Mouse (Mus musculus) embryonic stem cell, embryonic (primary cell): ENCODE results near the gene Paqr7.
"Not testable (repeated sequence)": the region's sequence is repeated elsewhere in the genome, so short reads cannot be mapped to it uniquely, and the experiment has no call there.

Experiments used
- CTCF ChIA-PET, 4 experiments: fragments of 300-600 bp in 2 of 4; fragments of 350-600 bp in 2 of 4; sonication (Branson Sonifier 250); formaldehyde crosslinking; loops; one replicate each; lab custom pipeline; 2022; ENCODE audit warnings: inconsistent platforms in 2 of 4; lab: Charles Lee
- POLR2A ChIA-PET, 4 experiments: fragments of 300-600 bp in 2 of 4; fragments of 350-600 bp in 2 of 4; sonication (Branson Sonifier 250); formaldehyde crosslinking; loops; one replicate each; lab custom pipeline; 2022; ENCODE audit warnings: antibody characterized with exemption in 4 of 4, inconsistent platforms in 1 of 4; lab: Charles Lee

Paqr7 gene

GRCm38 (mm10) chr4:134483078-134483688 lies 13.3 kb upstream of the Paqr7 start:
- CTCF ChIA-PET = interaction anchor here in 3 of 4 experiments (0.5 to 1.8 kb wide), 7 partner anchors 11 to 219 kb away, joined by 3 to 9 read pairs (median 4); partner anchors contain the start of genes Pafah2 (in 1 of the 3) and Paqr7 (in 1 of the 3)

GRCm38 (mm10) chr4:134483696-134484095 lies 12.8 kb upstream of the Paqr7 start:
- POLR2A ChIA-PET = interaction anchor here in 3 of 4 experiments (0.6 to 1.9 kb wide), 11 partner anchors 8 to 583 kb away, joined by 3 to 6 read pairs (median 3); partner anchors contain the start of gene Stmn1 (in 1 of the 3)
- CTCF ChIA-PET = interaction anchor here in 3 of 4 experiments (0.6 to 1.8 kb wide), 6 partner anchors 10 to 1525 kb away, joined by 3 to 9 read pairs (median 4); partner anchors contain the start of genes Pafah2 (in 1 of the 3) and Paqr7 (in 1 of the 3)

More at GRCm38 (mm10) chr4:134483078-134483688, 13.3 kb upstream of the Paqr7 start:
- POLR2A ChIA-PET = interaction anchor here in 3 of 4 experiments (0.6 to 2.2 kb wide), 11 partner anchors 8 to 583 kb away, joined by 3 to 8 read pairs (median 4); partner anchors contain the start of genes Aunip (in 1 of the 3) and Stmn1 (in 1 of the 3)

DNA sequence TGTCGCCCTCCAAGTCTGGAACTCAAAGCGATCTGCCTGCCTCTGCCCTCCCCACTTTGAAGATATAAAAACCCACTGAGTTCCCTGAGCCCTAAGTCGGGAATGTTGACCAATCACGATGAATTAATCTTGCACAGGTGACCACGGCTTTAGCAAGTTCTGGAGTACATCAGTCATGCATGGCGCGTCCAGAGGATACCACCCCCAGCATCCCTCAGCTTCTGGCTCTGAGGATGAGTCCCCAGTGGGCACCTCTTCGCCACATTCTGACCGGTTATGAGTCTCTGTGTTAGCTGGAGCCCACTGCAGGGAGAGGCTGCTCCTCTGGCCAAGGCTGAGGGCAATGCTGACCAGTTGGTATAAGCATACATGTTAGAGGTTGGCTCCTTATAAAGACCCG lies 12.3 kb upstream of the Paqr7 start:
- CTCF ChIA-PET = interaction anchor here in 3 of 4 experiments (0.6 to 1.8 kb wide), 7 partner anchors 10 to 1524 kb away, joined by 3 to 9 read pairs (median 4); partner anchors contain the start of gene Paqr7 (in 1 of the 3)

GRCm38 (mm10) chr4:134485151-134485900 lies 11.2 kb upstream of the Paqr7 start:
- ChIA-PET POLR2A (interaction anchor here in 3 of 4 experiments (0.7 to 1.9 kb wide), 5 partner anchors 12 to 375 kb away, joined by 3 to 6 read pairs (median 4); partner anchors contain the start of gene Stmn1 (in 1 of the 3)), CTCF (interaction anchor here in 2 of 4 experiments (0.6 to 1.1 kb wide), 4 partner anchors 12 to 141 kb away, joined by 3 to 7 read pairs (median 4); partner anchors contain the start of gene Pafah2 (in 1 of the 2))

More for the DNA sequence above, 12.3 kb upstream of the Paqr7 start:
- POLR2A ChIA-PET = interaction anchor here in 3 of 4 experiments (0.6 to 1.9 kb wide), 9 partner anchors 10 to 374 kb away, joined by 3 to 6 read pairs (median 4); partner anchors contain the start of gene Stmn1 (in 1 of the 3)

GRCm38 (mm10) chr4:134488211-134488610 lies 8.3 kb upstream of the Paqr7 start:
- ChIA-PET POLR2A (interaction anchor here in 3 of 4 experiments (0.5 to 3.3 kb wide), 8 partner anchors 8 to 452 kb away, joined by 3 to 11 read pairs (median 4); partner anchors contain the start of genes Paqr7 (in 3 of the 3) and Aunip (in 1 of the 3)), CTCF (interaction anchor here in 3 of 4 experiments (0.6 to 3.7 kb wide), 4 partner anchors 10 to 879 kb away, joined by 3 to 18 read pairs (median 5); no protein-coding TSS in a partner anchor)

DNA sequence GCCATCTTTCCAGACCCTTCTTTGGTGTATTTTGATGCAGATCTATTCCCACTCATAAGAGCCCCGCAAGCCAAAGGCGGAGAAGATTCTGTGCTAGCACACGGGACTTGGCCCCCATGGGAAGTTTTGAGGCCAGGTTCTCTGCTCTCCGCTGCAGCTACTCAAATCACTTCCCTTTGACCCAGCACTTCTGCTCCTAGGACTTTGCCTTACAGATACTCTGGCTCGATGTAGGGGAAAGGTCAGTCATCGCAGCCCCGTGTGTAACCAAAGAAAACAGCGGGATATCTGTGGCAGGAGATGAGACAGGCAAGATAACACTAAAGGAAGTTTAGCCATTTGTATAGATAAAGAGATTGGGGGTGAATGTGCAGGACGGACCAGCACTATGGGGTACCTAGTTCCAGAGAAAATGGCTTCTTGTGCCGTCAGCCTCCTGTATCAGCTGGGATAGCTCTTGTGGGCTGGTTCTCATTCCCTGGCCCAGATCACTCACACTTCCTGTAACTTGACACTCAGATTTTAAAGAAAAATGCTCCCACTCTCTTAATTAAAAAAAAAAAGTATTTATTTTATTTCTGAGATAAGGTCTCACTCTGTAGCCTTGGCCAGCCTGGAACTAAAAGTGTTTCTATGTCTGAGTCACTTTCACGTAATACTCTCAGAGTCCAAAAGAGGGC lies 6.4 kb upstream of the Paqr7 start:
- CTCF ChIA-PET = interaction anchor here in 2 of 4 experiments (0.5 to 3.7 kb wide), 3 partner anchors 12 to 43 kb away, joined by 3 to 18 read pairs (median 4); no protein-coding TSS in a partner anchor
- POLR2A ChIA-PET = interaction anchor here in 2 of 4 experiments (0.5 to 2.1 kb wide), 10 partner anchors 13 to 162 kb away, joined by 3 to 9 read pairs (median 4); partner anchors contain the start of gene Aunip (in 1 of the 2)

DNA sequence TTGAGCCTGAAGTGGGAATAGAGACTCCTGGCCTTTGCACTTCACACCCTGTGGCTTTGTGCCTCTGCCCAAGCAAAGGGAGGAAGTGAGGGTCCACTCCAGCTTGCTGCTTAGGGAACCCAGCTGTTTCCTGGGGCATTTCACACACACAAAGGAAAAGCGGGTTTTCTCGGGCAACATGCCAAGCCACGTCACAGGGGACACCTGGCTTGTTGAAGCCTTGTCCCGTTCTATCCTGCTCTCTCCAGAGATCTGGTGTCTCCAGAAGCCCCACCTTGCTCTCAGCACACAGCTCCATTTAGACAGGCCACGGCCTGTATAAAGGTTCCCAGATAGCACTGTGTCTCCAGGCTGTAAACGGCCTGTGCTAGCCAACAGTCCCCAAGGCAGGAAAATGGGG lies 4.8 kb upstream of the Paqr7 start:
- CTCF ChIA-PET = interaction anchor here in 2 of 4 experiments (0.6 to 0.7 kb wide), 2 partner anchors 13 to 36 kb away, joined by 3 to 5 read pairs; no protein-coding TSS in a partner anchor
- POLR2A ChIA-PET = interaction anchor here in 3 of 4 experiments (0.6 to 5.5 kb wide), 16 partner anchors 9 to 148 kb away, joined by 3 to 29 read pairs (median 4); partner anchors contain the start of genes Aunip (in 2 of the 3) and Stmn1 (in 1 of the 3)

DNA sequence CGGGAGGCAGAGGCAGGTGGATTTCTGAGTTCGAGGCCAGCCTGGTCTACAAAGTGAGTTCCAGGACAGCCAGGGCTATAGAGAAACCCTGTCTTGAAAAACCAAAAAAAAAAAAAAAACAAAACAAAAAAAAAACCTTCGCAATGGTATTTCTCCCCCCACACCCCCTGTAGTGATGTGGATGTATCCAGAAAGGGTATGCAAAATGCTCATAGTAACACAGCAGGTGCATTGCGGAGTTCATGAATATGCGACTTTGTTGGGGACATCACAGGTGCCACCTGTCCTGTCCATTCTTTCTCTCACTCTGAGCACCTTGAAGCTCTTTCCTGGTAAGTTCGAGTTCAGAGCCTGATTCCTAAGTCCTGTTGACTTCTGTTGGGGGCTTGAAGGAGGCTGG lies 2.3 kb upstream of the Paqr7 start:
- POLR2A ChIA-PET = interaction anchor here (0.6 to 6.6 kb wide), 20 partner anchors 9 to 689 kb away, joined by 3 to 50 read pairs (median 4); partner anchors contain the start of genes Aunip (in 2 of the 4) and Pdik1l (in 1 of the 4)
- CTCF ChIA-PET = interaction anchor here in 3 of 4 experiments (0.9 to 3.1 kb wide), 5 partner anchors 11 to 75 kb away, joined by 3 to 14 read pairs (median 3); no protein-coding TSS in a partner anchor

- ChIA-PET CTCF (interaction anchor here in 3 of 4 experiments (0.6 to 3.1 kb wide), 8 partner anchors 11 to 417 kb away, joined by 3 to 14 read pairs (median 4); partner anchors contain the start of genes Aunip (in 1 of the 3) and Pafah2 (in 1 of the 3)), POLR2A (interaction anchor here in 2 of 4 experiments (0.5 to 6.6 kb wide), 28 partner anchors 8 to 688 kb away, joined by 3 to 50 read pairs (median 6); partner anchors contain the start of genes Aunip (in 2 of the 2), Stmn1 (in 2 of the 2) and Cep85 (in 1 of the 2))
Observed at GRCm38 (mm10) chr4:134494780-134495545, 1.5 kb upstream of the Paqr7 start.

DNA sequence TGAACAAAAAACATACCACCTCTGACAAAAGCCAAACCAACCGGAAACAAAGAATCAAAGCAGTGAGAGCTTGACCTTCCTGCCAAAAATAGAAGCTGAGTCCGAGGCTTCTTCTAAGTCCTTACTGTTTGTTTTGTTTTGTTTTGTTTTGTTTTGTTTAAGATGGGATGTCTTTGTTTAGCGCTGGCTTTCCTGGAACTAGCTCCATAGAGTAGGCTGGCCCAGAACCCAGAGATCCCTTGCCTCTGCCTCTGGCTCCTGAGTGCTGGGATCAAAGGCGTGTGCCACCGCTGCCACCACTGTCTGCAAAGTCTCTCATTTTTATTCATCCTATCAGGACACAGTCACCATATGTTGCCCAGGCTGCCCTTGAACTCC lies 962 bp upstream of the Paqr7 start:
- CTCF ChIA-PET = interaction anchor here in 2 of 4 experiments (0.6 to 3.1 kb wide), 5 partner anchors 15 to 417 kb away, joined by 3 to 14 read pairs (median 6); partner anchors contain the start of genes Aunip (in 1 of the 2) and Pafah2 (in 1 of the 2)
- POLR2A ChIA-PET = interaction anchor here in 2 of 4 experiments (0.6 to 6.6 kb wide), 24 partner anchors 8 to 404 kb away, joined by 3 to 50 read pairs (median 6); partner anchors contain the start of genes Aunip (in 2 of the 2), Stmn1 (in 2 of the 2) and Cep85 (in 1 of the 2)

DNA sequence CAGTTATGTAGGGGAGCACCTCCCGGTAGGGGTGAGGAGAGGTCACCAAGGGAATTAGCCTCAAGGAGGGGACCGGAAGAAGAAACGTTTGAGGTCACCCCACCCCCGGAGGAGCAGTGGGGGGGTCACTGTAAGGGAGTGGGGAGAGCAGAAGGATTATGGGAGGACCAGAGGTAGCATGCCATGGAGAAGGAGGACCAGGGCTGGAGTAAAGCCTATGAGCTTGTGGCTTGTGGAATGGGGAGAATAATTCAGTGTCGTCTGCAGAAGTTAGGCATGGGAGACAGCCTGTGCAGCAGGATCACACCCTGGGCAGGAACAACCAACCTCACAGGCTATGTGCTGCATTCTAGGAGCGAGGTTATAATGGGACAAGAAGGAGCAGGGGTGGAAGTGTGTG lies 726 bp downstream of the Paqr7 start:
- ChIA-PET POLR2A (interaction anchor here in 3 of 4 experiments (0.6 to 6.6 kb wide), 24 partner anchors 9 to 426 kb away, joined by 3 to 50 read pairs (median 6); partner anchors contain the start of genes Aunip (in 2 of the 3), Cep85 (in 1 of the 3), Pafah2 (in 1 of the 3) and Rsrp1 (in 1 of the 3)), CTCF (interaction anchor here in 3 of 4 experiments (0.5 to 3.1 kb wide), 14 partner anchors 9 to 181 kb away, joined by 3 to 14 read pairs (median 4); partner anchors contain the start of genes Aunip (in 1 of the 3) and Pafah2 (in 1 of the 3))

GRCm38 (mm10) chr4:134497986-134498731 lies 1.7 kb downstream of the Paqr7 start:
- ChIA-PET CTCF (interaction anchor here in 3 of 4 experiments (0.6 to 1.7 kb wide), 7 partner anchors 10 to 1050 kb away, joined by 3 to 8 read pairs (median 5); partner anchors contain the start of gene Pafah2 (in 1 of the 3)), POLR2A (interaction anchor here in 3 of 4 experiments (0.6 to 6.6 kb wide), 6 partner anchors 10 to 425 kb away, joined by 3 to 50 read pairs (median 4); partner anchors contain the start of genes Aunip (in 1 of the 3) and Rsrp1 (in 1 of the 3))

DNA sequence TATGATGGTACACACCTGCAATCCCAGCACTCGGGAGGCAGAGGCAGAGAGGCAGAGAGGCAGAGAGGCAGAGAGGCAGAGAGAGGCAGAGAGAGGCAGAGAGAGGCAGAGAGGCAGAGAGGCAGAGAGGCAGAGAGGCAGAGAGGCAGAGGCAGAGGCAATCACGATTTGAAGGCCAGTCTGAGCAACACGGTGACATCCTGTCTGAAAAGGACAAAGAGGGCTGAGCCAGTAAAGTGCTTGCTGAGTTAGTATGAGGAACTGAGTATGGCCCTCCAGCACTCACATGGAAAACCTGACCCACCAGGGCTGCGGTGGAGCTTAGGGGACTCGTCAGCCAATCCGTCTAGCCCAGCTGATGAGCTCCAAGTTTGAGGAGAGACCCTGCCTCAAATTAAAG lies 2.5 kb downstream of the Paqr7 start:
- CTCF ChIA-PET, POLR2A ChIA-PET: not testable (repeated sequence)

DNA sequence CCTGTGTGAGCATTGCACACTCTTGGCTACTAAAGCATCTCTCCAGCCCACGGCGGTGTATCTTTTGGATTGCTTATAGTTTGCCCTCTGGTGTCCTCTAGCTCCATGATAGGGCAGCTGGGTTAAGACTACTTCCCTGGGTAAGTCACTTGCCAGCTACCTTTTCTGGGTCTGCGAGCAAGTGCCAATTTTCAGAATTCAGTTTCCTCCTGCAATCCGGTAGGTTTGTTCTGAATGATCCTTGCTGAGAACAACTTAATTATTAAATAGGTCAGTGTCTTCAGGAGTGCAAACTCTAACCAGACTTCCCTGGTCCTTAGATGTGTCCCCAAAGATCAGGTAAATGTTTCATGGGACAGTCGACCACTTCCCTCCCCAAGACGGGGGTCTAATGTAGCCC lies 4.6 kb downstream of the Paqr7 start:
- ChIA-PET POLR2A (no interaction called here), CTCF (interaction anchor here in 1 of 4 experiments (0.7 kb wide), 1 partner anchor 297 kb away, joined by 3 read pairs; no protein-coding TSS in a partner anchor)
